Mouse (Mus musculus) T-helper 17 cell (primary cell): ENCODE results near the gene Snrpb2.

Experiments used
- in situ Hi-C, 2 experiments: fragments of 300-600 bp; cut with MboI, MseI; formaldehyde crosslinking; loops; 1 replicate in 1 of 2; 2 replicates in 1 of 2; pipeline ENCODE4 v1.15.1; 2025; ENCODE audit warnings: high pct_unique_total_duplicates in 2 of 2

Gene Snrpb2

DNA sequence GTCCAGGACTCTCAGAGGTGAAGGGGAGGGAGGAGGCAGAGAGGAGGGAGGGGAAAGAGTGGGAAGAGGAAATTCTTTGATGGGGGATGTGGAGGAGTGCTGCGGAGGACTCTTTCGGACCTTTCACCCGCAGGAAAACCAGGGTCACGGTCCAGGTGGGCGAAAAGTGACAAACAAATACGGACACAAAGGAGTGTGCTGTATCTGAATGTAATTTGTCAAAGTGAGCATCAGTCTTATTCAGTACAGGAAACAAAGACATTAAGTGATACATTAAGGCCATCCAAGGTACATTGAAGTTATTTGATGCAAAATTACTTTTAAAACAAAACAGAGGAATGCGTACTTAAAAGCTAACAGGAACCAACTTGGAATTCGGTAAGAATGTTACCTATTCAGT is 27.0 kb downstream of the Snrpb2 start:
- in situ Hi-C loops = loop anchor here in 1 of 2 experiments (10.0 kb wide), 1 partner anchor 1745 kb away; no protein-coding TSS in a partner anchor

DNA sequence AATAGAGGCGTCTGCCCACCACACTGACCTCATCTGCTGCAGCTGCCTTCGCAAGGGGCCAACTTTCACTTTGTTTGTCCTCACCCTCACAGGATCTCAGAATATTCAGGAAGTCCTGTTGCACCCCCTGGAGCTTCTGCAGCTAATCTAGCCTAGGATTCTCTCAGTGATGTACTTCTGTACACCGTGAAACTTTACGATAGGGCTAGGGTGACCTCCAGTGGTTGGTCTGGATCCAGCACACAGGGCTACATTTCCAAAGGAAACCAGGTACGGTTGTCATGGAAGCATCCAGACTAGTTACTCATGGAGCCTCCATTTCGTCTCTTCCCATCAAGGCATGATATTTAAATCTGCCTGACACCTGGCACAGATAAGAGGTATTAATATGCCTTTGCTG is 30.9 kb downstream of the Snrpb2 start:
- in situ Hi-C loops = no loop called here

DNA sequence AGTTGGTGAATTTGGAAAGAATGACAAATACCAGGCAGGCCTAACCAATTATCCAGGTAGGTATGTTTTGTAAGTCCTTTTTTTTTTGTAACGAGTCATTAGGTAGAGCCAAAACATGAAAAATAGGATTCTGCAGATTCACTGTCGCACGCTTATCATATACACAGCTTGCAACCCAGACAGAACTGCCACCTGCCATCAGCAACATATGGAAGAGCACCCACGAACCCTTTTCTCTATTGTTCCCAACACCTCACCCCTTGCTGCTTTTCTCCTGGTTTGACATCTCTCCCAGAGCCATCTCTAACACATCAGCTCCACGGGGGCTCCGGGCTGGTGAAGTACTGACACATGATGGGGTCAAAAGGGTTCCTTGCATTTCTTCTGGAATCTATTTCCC is 31.9 kb downstream of the Snrpb2 start:
- in situ Hi-C loops = no loop called here

DNA sequence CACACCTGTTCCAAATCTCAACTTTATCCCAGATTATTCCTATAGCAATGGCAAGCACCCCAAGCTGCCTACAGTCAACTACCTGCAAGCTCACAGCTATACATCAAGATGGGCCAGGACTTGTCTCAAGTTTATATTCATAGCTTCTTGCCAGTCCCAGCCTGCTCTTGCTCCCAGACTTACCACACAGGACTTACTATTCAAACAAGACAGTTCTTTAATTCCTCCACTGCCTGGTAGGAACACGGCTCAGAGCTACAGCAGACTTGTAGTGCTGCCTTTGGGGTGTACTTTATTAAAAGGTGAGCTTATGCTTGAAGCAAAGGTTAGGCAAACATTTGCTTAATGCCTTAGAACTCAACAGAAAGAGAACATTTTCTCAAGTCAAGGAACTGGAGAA is 34.3 kb downstream of the Snrpb2 start:
- in situ Hi-C loops = no loop called here

DNA sequence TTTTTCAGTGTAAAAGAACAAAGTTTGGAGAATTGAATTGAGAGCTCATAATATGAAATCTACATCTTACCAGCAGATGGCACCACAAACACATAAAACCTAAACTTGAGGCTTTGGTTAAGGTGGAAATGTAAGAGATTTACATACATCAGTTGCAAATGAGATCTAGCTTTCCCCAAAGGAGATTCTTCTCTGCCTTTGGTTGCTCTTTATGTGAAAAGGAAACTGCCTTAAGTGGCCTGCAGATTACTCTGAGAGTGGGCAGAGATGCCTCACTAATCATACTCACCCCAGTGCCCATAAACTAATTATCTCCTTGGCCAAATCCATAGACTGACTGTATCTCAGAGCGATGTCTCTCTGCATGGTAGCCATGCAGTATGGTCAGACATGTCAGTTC is 51.0 kb downstream of the Snrpb2 start:
- in situ Hi-C loops = loop anchor here in 1 of 2 experiments (10.0 kb wide), 2 partner anchors 529 to 661 kb away; no protein-coding TSS in a partner anchor

DNA sequence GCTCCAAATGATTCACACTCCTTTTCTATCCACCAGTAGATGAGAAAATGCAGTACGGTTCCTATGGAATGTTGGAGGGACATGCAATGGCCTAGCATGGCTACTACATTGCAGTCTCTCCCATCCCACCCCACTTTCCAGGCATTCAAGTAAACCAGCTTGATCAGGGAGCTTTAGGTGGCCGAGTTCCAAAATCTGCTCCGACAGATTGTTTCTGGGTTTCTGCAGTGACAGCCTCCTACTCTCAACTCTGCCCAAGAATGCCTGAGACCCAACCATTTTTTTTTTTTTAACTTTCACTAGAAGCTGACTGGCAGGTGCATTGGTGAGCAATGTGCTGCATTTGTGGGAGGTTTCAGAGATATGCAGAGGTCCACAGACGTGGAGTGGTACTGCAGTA is 51.9 kb downstream of the Snrpb2 start:
- in situ Hi-C loops = loop anchor here in 1 of 2 experiments (10.0 kb wide), 2 partner anchors 530 to 660 kb away; no protein-coding TSS in a partner anchor

DNA sequence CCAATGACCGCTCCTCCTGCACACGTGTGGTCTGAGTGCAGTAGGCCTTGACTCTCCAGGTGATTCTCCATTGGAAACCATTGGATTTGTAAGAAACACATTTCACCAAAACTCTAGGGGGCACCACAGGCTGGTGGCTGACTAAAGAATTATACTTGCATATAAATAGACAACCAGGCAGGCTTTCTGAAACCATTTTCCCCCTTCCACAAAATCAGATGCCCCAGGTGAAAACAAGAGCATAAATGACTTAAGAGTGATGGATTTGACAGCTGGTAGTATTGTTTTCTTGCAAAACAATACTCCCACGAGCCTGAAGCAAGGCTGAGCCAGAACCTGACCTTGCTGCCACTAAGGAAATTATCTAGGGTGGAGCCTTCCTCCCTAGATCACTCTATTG is 54.6 kb downstream of the Snrpb2 start:
- in situ Hi-C loops = loop anchor here in 1 of 2 experiments (10.0 kb wide), 2 partner anchors 533 to 657 kb away; no protein-coding TSS in a partner anchor

DNA sequence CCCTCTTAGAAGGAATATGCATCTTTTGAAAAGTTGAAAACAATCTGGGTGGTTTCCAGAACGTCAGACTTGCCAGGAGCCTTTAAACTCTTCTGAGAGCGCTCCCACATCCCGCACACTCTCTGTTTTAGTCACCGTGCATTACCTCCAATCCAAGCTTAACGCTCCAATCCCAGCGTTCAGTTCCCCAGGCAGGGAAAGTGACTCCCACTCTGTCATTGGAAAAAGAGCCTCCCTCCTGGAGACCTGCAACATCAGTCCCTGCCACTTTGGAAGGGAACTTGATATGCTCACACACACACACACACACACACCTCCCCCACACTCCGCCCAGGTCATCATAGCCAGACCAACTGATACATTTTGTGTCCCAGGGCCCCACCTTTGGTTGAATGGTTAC is 55.4 kb downstream of the Snrpb2 start:
- in situ Hi-C loops = loop anchor here in 1 of 2 experiments (10.0 kb wide), 2 partner anchors 533 to 657 kb away; no protein-coding TSS in a partner anchor
